Mouse (Mus musculus): ENCODE data around the gene Smc4. TPM values are rescaled to one million over a fixed set of nuclear protein-coding genes. Genes with fewer than 3 reads are reported as not detected.
A peak's percentile ranks its signal among the peaks of the same experiment; 100 is the strongest.

Gene Smc4
- polyA plus RNA-seq (2015; fragmentation: Nextera tagmentation; extraction: Ambion mirVana), result 104 and 121 TPM in 2 replicates

GRCm38 (mm10) chr3:69004437-69005337 is at the start of gene Smc4, which contains the start of gene Ift80:
Gene Smc4 (plus strand): TSS chr3:69004738.
Gene Ift80 (minus strand): TSS chr3:69004570.
- under 1% methylated on average over 71 of the region's 76 CpGs for WGBS
- Histone ChIP-seq H3K9ac (ENCODE audit: low read depth, low read length) (peak within 1 kb of the TSS; percentile 95), H3K4me1 (ENCODE audit: control insufficient read depth, insufficient read depth, low read length) (0 out of 2 replicates have a peak, but pooled peaks cover 8% of the 10 kb centered on the region), H3K27ac (ENCODE audit: low read length) (peak within 1 kb of the TSS; percentile 96), H3K4me2 (ENCODE audit: low read depth, low read length) (peak within 1 kb of the TSS; percentile 79), H3K9me3 (ENCODE audit: control insufficient read depth, low read length) (0 out of 2 replicates have a peak, but pooled peaks cover 2% of the 10 kb centered on the region), H3K36me3 (ENCODE audit: control insufficient read depth, insufficient read depth, low read length) (no peaks in the 10 kb centered on the region), H3K4me3 (ENCODE audit: low read length) (peak within 1 kb of the TSS; percentile 98), H3K27me3 (replicated peaks; ENCODE audit: control insufficient read depth, insufficient read depth, low read length) (no peaks in the 10 kb centered on the region)
- peak; percentile 94 for ATAC-seq

GRCm38 (mm10) chr3:68956454-68956853 is 48.1 kb upstream of the Smc4 start:
- no peak for ATAC-seq
- H3K9me3 ChIP-seq (ENCODE audit: control insufficient read depth, low read length), result no peaks in the 10 kb centered on the region
- H3K4me1 ChIP-seq (ENCODE audit: control insufficient read depth, insufficient read depth, low read length), result no peaks in the 10 kb centered on the region
- H3K27me3 ChIP-seq (replicated peaks; ENCODE audit: control insufficient read depth, insufficient read depth, low read length), result no peaks in the 10 kb centered on the region
- no peak overlapping the region for H3K4me3 ChIP-seq (ENCODE audit: low read length)
- H3K27ac ChIP-seq (ENCODE audit: low read length), result no peak overlapping the region
- 56% methylated on average over 4 of the region's 4 CpGs for WGBS
- no peak overlapping the region for H3K4me2 ChIP-seq (ENCODE audit: low read depth, low read length)
- H3K9ac ChIP-seq (ENCODE audit: low read depth, low read length), result no peak overlapping the region
- no peaks in the 10 kb centered on the region for H3K36me3 ChIP-seq (ENCODE audit: control insufficient read depth, insufficient read depth, low read length)

GRCm38 (mm10) chr3:68957413-68957812 is 47.1 kb upstream of the Smc4 start:
- H3K9me3 ChIP-seq (ENCODE audit: control insufficient read depth, low read length), result no peaks in the 10 kb centered on the region
- no peak overlapping the region for H3K27ac ChIP-seq (ENCODE audit: low read length)
- H3K27me3 ChIP-seq (replicated peaks; ENCODE audit: control insufficient read depth, insufficient read depth, low read length), result no peaks in the 10 kb centered on the region
- WGBS, result 96% methylated on average over 3 of the region's 3 CpGs
- H3K4me2 ChIP-seq (ENCODE audit: low read depth, low read length), result no peak overlapping the region
- no peak overlapping the region for H3K4me3 ChIP-seq (ENCODE audit: low read length)
- H3K36me3 ChIP-seq (ENCODE audit: control insufficient read depth, insufficient read depth, low read length), result no peaks in the 10 kb centered on the region
- H3K9ac ChIP-seq (ENCODE audit: low read depth, low read length), result no peak overlapping the region
- H3K4me1 ChIP-seq (ENCODE audit: control insufficient read depth, insufficient read depth, low read length), result no peaks in the 10 kb centered on the region
- ATAC-seq, result no peak

- Histone ChIP-seq H3K27me3 (replicated peaks; ENCODE audit: control insufficient read depth, insufficient read depth, low read length) (no peaks in the 10 kb centered on the region), H3K4me3 (ENCODE audit: low read length) (no peak overlapping the region), H3K9ac (ENCODE audit: low read depth, low read length) (no peak overlapping the region), H3K36me3 (ENCODE audit: control insufficient read depth, insufficient read depth, low read length) (peaks cover 5% of the 10 kb centered on the region), H3K27ac (ENCODE audit: low read length) (no peak overlapping the region), H3K9me3 (ENCODE audit: control insufficient read depth, low read length) (no peaks in the 10 kb centered on the region), H3K4me2 (ENCODE audit: low read depth, low read length) (no peak overlapping the region), H3K4me1 (ENCODE audit: control insufficient read depth, insufficient read depth, low read length) (no peaks in the 10 kb centered on the region)
- no peak for ATAC-seq
Measured at GRCm38 (mm10) chr3:68964682-68965081, 39.9 kb upstream of the Smc4 start.

- H3K36me3 ChIP-seq (ENCODE audit: control insufficient read depth, insufficient read depth, low read length), result peaks cover 5% of the 10 kb centered on the region
- no peak for ATAC-seq
- 95% methylated on average over 6 of the region's 6 CpGs for WGBS
Measured at GRCm38 (mm10) chr3:68966527-68967285, 37.8 kb upstream of the Smc4 start.

GRCm38 (mm10) chr3:68967404-68967803 is 37.1 kb upstream of the Smc4 start:
- Histone ChIP-seq H3K4me2 (ENCODE audit: low read depth, low read length) (no peak overlapping the region), H3K27me3 (replicated peaks; ENCODE audit: control insufficient read depth, insufficient read depth, low read length) (no peaks in the 10 kb centered on the region), H3K27ac (ENCODE audit: low read length) (no peak overlapping the region), H3K4me3 (ENCODE audit: low read length) (no peak overlapping the region), H3K36me3 (ENCODE audit: control insufficient read depth, insufficient read depth, low read length) (peaks cover 5% of the 10 kb centered on the region), H3K4me1 (ENCODE audit: control insufficient read depth, insufficient read depth, low read length) (no peaks in the 10 kb centered on the region), H3K9me3 (ENCODE audit: control insufficient read depth, low read length) (no peaks in the 10 kb centered on the region), H3K9ac (ENCODE audit: low read depth, low read length) (no peak overlapping the region)
- ATAC-seq, result 0 out of 2 replicates have a peak, but pooled peaks have one; percentile 46
- 59% methylated on average over 6 of the region's 6 CpGs for WGBS

More at GRCm38 (mm10) chr3:68966527-68967285, 37.8 kb upstream of the Smc4 start:
- Histone ChIP-seq H3K4me2 (ENCODE audit: low read depth, low read length) (no peak overlapping the region), H3K9ac (ENCODE audit: low read depth, low read length) (no peak overlapping the region), H3K9me3 (ENCODE audit: control insufficient read depth, low read length) (no peaks in the 10 kb centered on the region), H3K4me1 (ENCODE audit: control insufficient read depth, insufficient read depth, low read length) (no peaks in the 10 kb centered on the region), H3K4me3 (ENCODE audit: low read length) (no peak overlapping the region), H3K27me3 (replicated peaks; ENCODE audit: control insufficient read depth, insufficient read depth, low read length) (no peaks in the 10 kb centered on the region), H3K27ac (ENCODE audit: low read length) (no peak overlapping the region)

- Histone ChIP-seq H3K4me3 (ENCODE audit: low read length) (no peak overlapping the region), H3K4me2 (ENCODE audit: low read depth, low read length) (no peak overlapping the region)
- 85% methylated on average over 3 of the region's 3 CpGs for WGBS
Measured at GRCm38 (mm10) chr3:68969091-68969590, 35.4 kb upstream of the Smc4 start.

GRCm38 (mm10) chr3:68973574-68973973 is 31.0 kb upstream of the Smc4 start:
- no peak overlapping the region for H3K27ac ChIP-seq (ENCODE audit: low read length)
- H3K4me3 ChIP-seq (ENCODE audit: low read length), result no peak overlapping the region
- WGBS, result 49% methylated on average over 1 of the region's 1 CpGs
- no peaks in the 10 kb centered on the region for H3K36me3 ChIP-seq (ENCODE audit: control insufficient read depth, insufficient read depth, low read length)
- no peaks in the 10 kb centered on the region for H3K27me3 ChIP-seq (replicated peaks; ENCODE audit: control insufficient read depth, insufficient read depth, low read length)
- no peak for ATAC-seq
- no peak overlapping the region for H3K9ac ChIP-seq (ENCODE audit: low read depth, low read length)
- H3K9me3 ChIP-seq (ENCODE audit: control insufficient read depth, low read length), result no peaks in the 10 kb centered on the region
- no peak overlapping the region for H3K4me2 ChIP-seq (ENCODE audit: low read depth, low read length)
- H3K4me1 ChIP-seq (ENCODE audit: control insufficient read depth, insufficient read depth, low read length), result no peaks in the 10 kb centered on the region

More at GRCm38 (mm10) chr3:68969091-68969590, 35.4 kb upstream of the Smc4 start:
- no peaks in the 10 kb centered on the region for H3K9me3 ChIP-seq (ENCODE audit: control insufficient read depth, low read length)
- no peak overlapping the region for H3K27ac ChIP-seq (ENCODE audit: low read length)
- H3K4me1 ChIP-seq (ENCODE audit: control insufficient read depth, insufficient read depth, low read length), result no peaks in the 10 kb centered on the region
- peaks cover 5% of the 10 kb centered on the region for H3K36me3 ChIP-seq (ENCODE audit: control insufficient read depth, insufficient read depth, low read length)
- H3K27me3 ChIP-seq (replicated peaks; ENCODE audit: control insufficient read depth, insufficient read depth, low read length), result no peaks in the 10 kb centered on the region
- no peak for ATAC-seq
- H3K9ac ChIP-seq (ENCODE audit: low read depth, low read length), result no peak overlapping the region
